Mouse (Mus musculus) testis, postnatal 10 days (tissue): Measurements from ENCODE around the gene Psmf1.
A peak's percentile ranks its signal among the peaks of the same experiment; 100 is the strongest.

ENCODE experiments used
- DNase-seq: peaks from one replicate; pipeline ENCODE4 v3.0.0; 2021; ENCODE audit warnings: low spot score

Psmf1 gene

DNA sequence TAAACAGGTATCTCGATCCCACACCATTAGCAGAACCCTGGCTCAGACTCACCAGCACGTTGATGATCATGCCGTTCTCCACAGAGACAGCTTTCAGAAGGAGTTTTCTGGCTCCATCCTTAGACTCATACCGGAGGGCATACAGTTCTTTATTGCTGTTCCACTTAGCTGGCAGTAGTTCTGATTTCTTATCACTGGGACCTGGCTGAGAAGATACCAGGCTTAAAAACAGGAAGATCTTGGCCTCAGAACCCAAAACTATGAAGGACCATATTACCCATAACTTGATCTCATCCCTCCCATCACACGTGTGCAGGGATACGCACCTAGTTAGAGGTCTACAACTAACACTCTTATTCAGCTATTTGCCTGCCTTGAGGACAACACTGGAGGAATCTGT is 8.6 kb downstream of the Psmf1 start:
- peak; percentile 4 for DNase-seq

DNA sequence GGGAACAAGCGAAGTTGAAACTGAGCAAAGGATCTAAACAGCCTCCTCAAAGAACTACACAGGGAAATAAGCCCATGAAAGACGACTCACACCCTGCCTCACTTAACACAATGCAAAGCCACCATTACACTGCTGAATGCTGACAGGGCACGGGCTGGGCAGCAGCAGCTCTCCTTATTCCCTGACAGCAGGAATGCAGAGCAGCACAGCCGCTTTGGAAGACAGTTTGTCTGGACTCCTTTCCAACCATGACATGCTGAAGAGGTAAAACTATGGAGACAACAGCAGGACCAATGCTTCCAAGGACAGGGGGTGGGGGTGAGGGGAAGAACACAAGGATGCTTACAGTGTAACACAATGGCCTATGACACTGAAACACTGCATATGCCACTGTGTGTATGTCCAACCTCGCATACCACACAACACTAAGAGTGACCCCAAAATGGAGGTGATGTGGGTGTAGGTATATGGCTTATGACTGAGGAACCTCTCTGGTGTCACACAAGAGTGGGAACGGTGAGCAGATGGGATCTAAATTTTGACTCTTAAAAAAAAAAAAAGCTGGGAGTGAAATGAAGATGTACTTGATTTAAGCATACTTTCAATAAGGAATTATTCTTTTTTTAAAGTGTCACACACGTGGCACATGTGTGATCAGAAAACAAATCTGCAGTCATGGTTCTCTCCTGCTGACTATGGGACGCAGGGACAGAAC is 10.7 kb downstream of the Psmf1 start:
- peak; percentile 31 for DNase-seq

- no peak for DNase-seq
Observed at GRCm38 (mm10) chr2:151724094-151724493, 19.9 kb downstream of the Psmf1 start.

DNA sequence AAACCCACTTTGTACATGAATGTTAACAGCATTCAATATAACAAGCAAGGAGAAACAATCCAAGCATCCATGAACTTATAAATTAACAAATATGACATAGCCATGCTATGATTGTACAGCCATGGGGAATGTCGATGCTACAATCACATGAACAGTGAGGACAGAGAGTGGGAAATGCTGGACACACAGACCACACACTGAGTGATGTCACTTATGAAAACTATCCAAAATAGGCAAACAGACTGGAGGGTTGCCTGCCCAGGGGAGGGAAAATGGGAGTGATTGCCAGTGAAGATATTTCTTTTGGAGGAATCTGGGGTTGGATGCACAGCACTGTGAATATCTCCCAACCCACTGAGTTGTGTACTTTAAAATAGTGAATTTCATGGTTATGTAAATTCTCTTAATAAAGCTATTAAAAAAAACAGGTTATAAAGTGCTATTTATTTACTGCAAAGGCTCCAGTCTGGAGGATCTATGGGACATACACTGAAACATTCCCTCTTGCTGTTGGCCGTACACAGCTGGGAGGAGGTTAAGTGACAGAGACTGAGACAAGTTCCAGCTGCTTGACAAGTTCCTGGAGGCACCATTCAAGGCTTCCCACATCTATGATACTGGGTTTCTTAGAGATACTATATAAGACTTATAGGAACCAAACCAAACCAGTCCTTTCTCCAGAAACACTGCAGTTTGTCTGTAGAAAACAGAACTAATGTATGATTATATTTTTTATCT is 27.5 kb downstream of the Psmf1 start:
- no peak for DNase-seq

DNA sequence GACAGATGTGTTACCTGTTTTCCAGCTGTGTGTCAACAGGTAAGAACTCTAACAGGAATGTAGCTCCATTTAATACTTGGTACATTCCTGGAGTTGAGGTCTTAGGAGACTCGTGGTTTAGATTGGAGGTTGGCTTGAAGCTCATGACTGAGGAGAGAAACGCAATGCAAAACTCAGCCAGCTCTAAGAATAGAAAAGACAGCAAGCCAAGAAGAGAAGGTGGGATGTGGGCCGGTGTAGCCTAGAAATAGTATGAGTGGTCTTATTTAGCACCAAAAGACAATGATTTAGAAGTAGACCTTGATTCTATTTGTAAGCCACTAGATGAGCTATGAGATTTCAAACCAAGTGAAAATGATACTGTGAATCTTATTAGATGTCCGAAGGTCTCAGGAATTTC is 28.5 kb downstream of the Psmf1 start:
- no peak for DNase-seq

GRCm38 (mm10) chr2:151712647-151713046 is 31.3 kb downstream of the Psmf1 start:
- peak; percentile 61 for DNase-seq

- DNase-seq, result no peak
Observed at GRCm38 (mm10) chr2:151702851-151703190, 41.2 kb downstream of the Psmf1 start.

- DNase-seq, result peak; percentile 56
Observed at GRCm38 (mm10) chr2:151702146-151702850, 41.7 kb downstream of the Psmf1 start.

DNA sequence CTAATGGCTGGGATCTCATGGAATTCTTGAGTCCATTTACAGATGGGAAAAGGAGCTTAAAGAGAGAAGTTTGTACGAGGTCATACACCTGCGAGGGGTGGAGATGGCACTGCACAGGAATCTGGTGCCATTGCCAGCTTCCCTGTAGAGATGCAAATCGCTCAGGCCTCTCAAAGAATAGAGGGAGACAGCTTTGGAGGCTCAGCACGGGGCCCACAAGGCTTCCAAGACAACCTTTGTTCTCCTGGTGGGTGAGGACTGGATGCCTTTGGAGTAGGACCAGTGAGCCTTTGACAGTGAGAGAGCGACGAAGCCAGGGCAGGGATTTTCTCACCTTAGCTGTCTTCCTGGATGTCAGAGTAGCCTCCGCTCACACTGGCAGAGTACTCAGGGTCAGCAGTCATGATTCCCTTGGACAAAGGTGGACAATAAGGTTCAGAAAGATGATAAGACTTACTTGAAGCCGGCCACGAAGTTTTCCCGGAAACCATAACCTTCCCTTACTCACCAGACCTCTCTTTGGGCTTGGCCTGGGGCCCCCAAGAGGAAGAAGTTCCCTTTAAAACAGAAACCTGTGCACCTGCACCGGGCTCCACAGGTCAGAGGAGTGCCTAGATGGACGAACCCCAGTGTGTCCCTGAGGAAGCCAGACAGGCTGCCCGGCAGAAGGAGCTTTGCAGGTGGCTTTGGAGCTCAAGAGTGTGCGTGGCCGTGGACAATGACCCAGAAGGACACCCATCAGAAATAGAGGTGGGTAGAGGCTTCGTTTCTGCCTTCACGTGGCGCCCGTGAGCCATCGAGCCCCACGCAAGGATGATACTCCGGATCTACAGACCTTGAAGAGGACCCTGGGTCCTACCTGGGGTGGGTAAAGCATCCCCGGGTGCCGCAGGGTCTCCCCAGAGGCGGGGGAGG is 42.5 kb downstream of the Psmf1 start, which contains the start of gene Tmem74b:
Gene Tmem74b (plus strand): TSS at position 778 of the 915 bp plus-strand sequence.
- no peak for DNase-seq

GRCm38 (mm10) chr2:151682976-151683375 is 61.0 kb downstream of the Psmf1 start:
- DNase-seq, result no peak

DNA sequence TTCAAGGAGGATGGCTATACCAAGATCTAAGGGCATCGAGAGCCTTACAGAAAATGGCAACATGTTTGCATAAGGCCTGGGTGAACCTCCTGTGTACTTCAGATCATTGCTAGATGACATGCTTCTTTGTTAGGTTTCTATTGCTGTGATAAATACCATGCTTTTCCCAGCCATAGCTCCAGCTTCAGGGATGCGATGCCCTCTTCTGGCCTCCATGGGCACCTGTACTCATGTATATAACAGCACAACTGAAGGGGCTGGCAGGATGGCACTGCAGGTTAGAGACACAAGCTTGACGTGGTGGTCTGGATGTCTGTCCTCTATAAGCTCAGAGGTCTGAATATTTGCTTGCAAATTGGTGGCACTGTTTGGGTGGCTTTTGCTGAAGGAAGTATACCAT is 61.6 kb downstream of the Psmf1 start:
- DNase-seq, result no peak

- DNase-seq, result no peak
Observed at GRCm38 (mm10) chr2:151676234-151676633, 67.8 kb downstream of the Psmf1 start.

- no peak for DNase-seq
Observed at GRCm38 (mm10) chr2:151670968-151671329, 73.0 kb downstream of the Psmf1 start.

DNA sequence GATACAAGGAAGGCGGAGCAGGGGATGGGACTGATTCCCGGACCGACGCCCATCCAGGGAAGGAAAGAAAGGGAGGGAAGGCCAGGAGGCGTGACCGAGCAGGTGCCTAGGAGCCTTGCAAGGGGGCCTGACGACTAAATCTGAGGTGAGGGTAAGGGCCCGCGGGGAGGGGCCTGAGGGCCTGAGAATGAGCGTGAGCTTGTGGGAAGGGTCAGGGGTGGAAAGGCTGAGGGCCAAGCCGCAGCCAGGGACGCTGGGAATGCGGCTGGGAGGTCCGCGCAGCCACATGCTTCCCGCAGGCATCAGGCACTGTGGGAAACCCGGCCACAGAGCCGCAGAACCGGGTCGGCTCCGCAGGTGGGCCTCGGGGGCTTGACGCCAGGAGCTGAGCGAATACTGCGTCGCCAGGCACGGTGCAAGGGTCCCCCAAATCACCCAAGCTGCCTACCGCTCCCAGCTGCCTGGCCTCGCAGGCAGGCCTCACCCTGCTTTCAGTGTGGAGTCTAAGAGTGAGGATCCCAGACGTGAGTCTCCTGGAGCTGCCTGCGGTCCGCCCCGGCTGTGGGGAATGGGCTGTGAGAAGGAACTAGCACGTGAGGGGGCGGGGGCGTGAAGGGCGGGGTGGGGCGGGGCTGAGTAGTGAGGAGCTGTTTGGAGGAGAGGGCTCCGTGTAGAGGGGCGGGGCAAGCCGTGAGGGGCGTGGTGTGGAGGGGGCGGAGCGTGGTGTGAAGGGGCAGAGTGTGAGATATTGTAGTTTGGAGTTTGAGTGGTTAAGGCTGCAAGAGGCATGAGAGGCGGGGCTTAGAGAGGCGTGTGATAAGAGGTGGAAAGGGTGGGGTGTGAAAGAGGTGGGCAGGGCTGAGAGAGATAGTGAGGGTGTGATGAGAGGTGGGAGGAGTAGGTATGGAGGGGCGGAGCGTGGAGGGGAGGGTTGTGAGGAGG is 73.7 kb downstream of the Psmf1 start:
- peak; percentile 79 for DNase-seq

DNA sequence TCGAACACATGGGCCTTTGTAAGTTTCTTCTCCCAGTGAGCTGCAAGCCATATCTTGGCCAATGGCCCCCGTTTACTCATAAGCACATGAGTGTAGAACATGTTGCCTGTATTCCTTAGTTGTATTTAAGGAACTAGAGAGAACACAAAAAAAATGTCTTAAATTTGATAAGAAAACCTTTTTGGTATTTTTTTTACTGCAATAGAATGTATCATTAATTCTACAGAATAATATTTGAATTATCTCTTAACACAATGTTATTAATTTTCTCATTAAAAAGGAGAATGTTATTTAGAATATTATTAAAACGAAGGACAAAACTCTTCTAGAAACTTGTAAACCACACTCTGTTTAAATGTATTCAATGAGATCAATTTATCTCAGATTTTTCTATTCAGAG is 75.6 kb downstream of the Psmf1 start, which contains the start of gene Rad21l:
Gene Rad21l (minus strand): TSS at position 101 of the 400 bp plus-strand sequence.
- DNase-seq, result no peak
